Mouse (Mus musculus): ENCODE results near the gene Hcn4.
A peak's percentile ranks its signal among the peaks of the same experiment; 100 is the strongest.

Hcn4 gene

GRCm38 (mm10) chr9:58847676-58848075 lies 24.5 kb downstream of the Hcn4 start:
- no peak for DNase-seq (ENCODE audit: low spot score in 2 of 2)

- no peak for DNase-seq (ENCODE audit: low spot score in 2 of 2)
Observed at GRCm38 (mm10) chr9:58849576-58850315, 26.5 kb downstream of the Hcn4 start.

DNA sequence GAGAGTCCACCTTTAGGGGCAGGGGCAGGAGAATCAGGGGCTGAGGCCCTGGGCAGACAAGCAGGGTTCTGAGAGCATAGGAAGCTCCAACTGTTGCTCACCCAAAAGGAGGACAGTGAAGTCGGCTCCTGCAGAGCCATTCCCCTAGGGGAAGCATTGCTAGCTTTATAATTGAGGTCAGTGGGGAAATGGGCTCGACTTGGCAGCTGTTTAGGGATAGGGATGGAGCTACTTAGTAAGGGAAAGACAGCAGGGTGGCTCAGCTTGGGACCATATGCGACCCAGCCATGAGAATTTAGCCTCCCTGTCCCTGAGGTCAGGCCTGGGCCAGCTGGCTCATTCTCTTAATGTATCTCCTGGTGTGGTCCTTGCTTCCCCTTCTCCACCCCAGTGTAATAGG lies 31.7 kb downstream of the Hcn4 start:
- DNase-seq (ENCODE audit: low spot score in 2 of 2), result no peak

GRCm38 (mm10) chr9:58859080-58859635 lies 35.9 kb downstream of the Hcn4 start:
- no peak for DNase-seq (ENCODE audit: low spot score in 2 of 2)

GRCm38 (mm10) chr9:58863826-58864225 lies 40.6 kb downstream of the Hcn4 start:
- no peak for DNase-seq (ENCODE audit: low spot score in 2 of 2)

DNA sequence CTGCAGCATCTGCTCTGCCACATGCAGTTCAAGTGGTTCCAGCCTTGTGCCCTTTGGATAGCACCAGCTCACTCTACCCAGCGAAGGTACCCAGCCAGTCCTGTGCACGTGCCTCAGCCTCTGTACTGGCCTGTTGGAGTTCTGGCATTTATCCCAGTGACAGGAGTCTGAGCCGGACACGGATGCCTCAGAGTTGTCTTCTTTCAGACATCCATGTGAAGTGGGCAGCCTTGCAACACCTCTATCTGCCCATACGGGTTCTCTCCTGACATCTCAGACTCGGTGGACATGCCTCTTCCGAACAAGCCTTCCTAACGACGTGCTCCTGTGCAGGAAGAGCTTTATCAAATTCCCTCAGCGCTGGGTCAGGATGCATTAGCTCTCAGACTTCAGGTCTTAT lies 47.9 kb downstream of the Hcn4 start:
- DNase-seq (ENCODE audit: low spot score in 2 of 2), result no peak

DNA sequence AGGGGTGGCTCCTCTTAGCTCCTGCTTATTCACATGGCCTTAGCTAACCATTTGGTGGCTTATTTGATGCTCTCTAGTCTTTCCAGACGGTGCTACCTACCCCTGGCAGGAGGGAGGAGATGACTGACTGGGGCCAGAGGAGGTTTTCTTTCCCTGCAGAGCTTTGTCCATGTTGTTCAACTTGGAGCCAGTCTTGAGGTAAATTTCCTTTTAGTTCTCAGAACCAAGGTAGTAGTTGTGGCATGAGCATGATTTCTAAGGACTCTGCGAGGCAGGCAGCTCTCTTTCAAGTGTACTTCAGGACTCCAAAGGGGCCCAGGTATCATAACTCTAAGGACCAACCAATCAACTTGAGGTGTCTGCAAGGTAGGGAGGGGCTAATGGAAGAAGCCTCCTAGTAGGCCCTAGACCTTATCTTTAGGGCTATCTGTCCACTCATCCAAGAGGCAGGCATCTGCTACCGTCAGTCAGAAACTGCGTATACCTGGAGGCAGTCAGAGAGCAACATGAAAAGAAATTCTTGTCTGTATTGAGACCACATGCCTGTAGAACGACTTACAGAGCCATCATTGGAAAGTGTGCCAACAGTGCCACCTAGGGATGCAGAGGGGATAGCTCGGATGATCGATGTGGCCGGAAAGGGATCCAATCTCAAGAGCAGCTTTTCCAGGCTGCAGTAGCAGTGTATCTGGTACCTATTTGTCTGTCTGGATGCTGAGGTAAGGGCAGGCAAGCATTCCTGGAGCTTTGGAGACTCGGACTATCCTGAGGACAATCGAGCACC lies 50.5 kb downstream of the Hcn4 start:
- DNase-seq (ENCODE audit: low spot score in 2 of 2), result peak; percentile 43 to 45

DNA sequence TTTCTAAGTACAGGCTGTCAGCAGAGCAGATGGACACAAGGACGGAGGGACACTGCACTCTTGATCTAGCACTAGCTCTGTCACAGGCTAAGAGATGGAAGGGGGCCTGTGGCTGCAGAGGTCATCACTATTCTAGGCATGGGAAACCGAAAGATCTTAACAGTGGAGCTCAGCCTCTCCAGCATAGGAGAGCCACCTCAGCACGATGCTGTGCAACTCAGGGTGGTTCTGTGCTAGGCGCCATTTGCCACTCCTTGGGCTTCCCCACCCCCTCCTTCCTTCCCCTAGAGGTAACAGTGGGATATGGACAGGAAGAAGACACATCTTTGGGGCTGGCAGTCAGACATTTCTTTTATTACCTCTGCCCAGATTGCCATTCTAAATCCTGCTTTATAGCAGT lies 51.1 kb downstream of the Hcn4 start:
- no peak for DNase-seq (ENCODE audit: low spot score in 2 of 2)

- no peak for DNase-seq (ENCODE audit: low spot score in 2 of 2)
Observed at GRCm38 (mm10) chr9:58875439-58875838, 52.2 kb downstream of the Hcn4 start.

DNA sequence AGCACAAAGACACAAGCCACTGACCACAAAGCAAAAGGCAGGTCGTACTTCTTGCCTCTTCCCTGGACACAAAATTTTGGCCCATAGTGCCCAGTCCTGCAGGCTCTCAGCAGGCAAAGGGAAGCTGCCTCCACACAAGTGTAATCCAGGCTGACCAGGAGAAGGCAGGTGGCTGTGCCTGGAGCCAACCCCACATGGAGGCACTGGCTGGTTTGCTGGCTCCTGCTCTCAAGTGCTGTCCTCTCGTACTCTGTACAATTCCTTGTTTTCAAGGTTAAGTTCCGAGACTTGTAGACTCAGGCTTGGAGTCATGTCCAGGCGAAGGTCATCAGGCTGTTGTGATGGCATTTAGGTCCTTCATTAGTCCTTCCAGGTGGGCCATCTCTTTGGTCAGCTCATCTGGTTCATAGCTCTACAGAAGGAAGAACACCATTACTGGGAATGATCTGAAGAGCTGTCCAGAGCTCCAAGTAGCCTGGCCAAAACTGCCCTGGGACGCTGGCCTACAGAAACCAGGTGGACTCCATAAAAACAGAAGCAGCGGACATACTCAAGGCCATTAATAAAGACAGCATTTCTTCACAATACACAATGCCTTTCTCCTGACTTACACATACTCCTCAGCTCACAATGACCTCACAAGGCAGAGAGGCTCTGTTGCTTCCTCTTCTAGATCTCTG lies 53.9 kb downstream of the Hcn4 start:
- DNase-seq (ENCODE audit: low spot score in 2 of 2), result no peak

- DNase-seq (ENCODE audit: low spot score in 2 of 2), result no peak
Observed at GRCm38 (mm10) chr9:58879836-58880235, 56.6 kb downstream of the Hcn4 start.

DNA sequence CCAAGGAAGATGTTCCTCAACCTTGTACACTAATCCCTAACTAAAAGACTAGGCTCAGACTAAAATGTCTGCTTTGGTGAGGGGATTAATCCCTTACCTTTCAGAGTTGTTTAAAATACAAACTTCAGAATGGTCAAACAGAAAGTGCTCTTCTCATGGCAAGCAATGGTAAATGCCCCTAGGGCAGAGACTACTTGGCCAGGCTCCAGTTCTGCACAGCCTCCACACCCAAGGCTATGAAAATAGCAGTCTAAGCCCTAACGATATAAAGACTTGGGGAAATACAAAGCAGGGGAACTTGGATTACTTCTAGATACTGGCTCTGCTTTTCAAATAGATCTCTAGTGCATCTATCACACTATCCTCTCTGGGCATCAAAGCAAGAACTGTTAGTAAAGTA lies 59.5 kb downstream of the Hcn4 start:
- DNase-seq (ENCODE audit: low spot score in 2 of 2), result no peak

- no peak for DNase-seq (ENCODE audit: low spot score in 2 of 2)
Observed at GRCm38 (mm10) chr9:58889782-58890448, 66.7 kb downstream of the Hcn4 start.

GRCm38 (mm10) chr9:58890893-58891292 lies 67.7 kb downstream of the Hcn4 start:
- no peak for DNase-seq (ENCODE audit: low spot score in 2 of 2)

GRCm38 (mm10) chr9:58891840-58892640 lies 68.8 kb downstream of the Hcn4 start:
- no peak for DNase-seq (ENCODE audit: low spot score in 2 of 2)

DNA sequence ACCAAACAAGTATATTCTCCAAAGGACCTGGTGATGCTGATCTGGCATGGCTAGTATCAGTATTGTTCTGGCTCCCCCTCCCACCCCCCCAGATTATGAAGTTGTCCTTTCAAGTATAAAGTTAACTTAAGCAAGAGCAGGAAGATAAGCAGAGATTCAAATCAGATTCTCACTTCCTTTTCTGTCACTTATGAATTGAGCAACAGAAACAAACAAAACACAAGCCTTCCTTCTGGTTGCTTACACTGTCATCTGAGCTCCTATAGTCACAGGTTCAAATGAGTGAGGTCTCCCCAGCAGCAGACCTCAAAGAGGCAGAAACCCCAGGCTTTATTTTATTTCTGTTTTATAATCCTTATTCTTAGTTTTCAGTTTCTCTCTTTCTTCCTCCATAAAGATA lies 76.4 kb downstream of the Hcn4 start:
- DNase-seq (ENCODE audit: low spot score in 2 of 2), result no peak

DNA sequence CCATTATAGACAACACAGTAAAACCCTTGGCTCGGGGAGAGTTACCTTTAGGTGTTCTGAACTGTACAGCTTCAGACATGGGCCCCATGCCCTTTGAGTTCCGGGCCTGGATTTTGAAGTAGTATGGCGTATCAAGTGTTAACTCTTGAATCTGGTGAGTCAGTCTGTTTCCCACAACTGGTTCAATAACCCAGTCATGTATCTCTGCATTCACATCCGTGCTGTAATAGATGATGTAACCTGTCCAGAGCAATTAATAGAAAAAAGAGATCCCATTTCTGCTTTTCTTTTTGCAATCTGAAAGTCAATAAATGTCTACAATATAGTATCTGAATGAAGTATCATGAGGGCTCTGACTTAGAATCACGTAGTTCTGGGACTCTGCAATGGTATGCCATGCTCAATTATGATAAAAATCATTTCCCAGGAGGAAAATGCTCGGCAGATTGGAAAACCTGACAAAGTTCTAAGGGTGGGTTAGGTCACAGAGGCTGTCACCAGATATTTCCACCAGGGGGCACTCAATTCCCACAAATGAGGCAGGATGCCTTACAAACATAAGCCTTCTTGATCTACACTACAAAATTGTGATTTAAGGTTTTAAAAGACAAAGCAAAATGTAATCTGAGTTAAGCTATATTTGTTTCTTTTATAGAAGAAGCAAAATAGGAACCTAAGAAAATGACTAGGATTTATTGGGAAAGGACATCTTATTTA lies 79.8 kb downstream of the Hcn4 start:
- peak in 1 of 2 experiments; percentile 11 for DNase-seq (ENCODE audit: low spot score in 2 of 2)
